Mouse (Mus musculus): Measurements from ENCODE around the gene Gpatch2l. TPM values are rescaled to one million over a fixed set of nuclear protein-coding genes. Genes with fewer than 3 reads are reported as not detected.

The Gpatch2l gene
- polyA plus RNA-seq, 1 experiment from 2014 or later = 11.5 TPM

DNA sequence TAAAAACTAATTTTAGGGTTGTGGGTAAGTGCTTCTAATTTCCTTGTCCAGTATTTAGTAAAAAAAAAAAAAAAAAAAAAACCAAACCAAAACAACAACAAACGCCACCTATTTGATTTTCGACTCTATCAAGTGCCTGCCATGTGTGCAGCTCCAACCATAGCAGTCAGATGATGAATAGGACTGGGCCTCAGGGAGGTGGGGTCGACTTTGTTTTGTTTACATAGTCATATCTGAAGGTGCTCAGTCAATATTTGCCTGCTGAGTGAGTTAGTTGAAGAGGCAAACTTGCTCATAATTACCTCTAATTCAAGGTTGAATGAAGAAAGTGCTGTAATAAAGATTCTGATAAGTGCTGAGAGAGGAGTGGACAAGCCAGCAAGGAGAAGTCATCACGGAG lies 7.4 kb upstream of the Gpatch2l start:
- Histone ChIP-seq H3K4me2 (replicated peaks) (no peak overlapping the region), H3K27ac (no peak overlapping the region), H3K9me3 (no peaks in the 10 kb centered on the region), H3K27me3 (replicated peaks) (no peaks in the 10 kb centered on the region), H3K9ac (no peak overlapping the region), H3K4me3 (replicated peaks) (no peak overlapping the region), H3K4me1 (replicated peaks) (no peaks in the 10 kb centered on the region), H3K36me3 (no peaks in the 10 kb centered on the region)
- 41% methylated on average over 4 of the region's 4 CpGs for WGBS
- peak; percentile 92 for ATAC-seq

DNA sequence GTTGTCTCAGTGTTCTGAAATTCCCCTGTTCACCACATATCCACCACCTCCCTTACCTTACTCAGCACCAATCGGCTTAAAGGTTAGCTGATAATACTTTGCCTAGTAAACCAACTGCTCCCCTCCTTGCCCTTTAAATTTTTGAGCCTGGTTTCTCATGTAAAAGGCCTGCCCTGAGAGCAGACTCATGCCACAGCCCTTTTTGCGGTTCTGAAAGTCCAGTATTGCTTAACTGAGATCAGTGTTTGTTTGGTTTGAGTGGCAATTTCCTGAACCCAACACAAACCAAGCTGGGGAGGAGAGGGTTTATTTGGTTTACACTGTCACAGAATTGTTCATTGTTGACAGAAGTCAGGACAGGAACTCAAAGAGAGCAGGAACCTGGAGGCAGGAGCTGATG lies 2.9 kb upstream of the Gpatch2l start:
- 76% methylated on average over 2 of the region's 2 CpGs for WGBS
- Histone ChIP-seq H3K27me3 (replicated peaks) (no peaks in the 10 kb centered on the region), H3K36me3 (no peaks in the 10 kb centered on the region), H3K4me3 (replicated peaks) (no peak overlapping the region), H3K27ac (no peak overlapping the region), H3K9ac (no peak overlapping the region), H3K4me2 (replicated peaks) (no peak overlapping the region), H3K4me1 (replicated peaks) (0 out of 2 replicates have a peak, but pooled peaks cover 4% of the 10 kb centered on the region), H3K9me3 (no peaks in the 10 kb centered on the region)
- no peak for ATAC-seq

DNA sequence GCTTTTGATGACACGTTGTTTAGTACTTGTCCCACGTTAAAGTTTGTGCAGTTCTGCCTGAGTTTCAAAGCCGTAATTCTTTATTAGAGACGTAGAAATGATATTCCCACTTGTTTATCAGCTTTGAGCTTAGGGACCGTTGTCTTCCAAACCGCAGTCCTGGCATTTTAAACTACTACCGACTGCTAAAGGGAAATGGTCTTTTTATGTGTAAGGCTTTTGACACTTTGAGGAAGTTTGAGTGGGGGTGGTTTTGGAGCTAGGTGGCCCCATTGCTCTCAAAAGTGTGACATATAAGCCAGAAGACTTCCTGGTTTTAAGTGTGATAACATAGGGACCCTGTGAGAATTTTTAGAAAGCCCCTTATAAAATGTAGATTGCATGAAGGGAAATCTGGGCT lies 905 bp downstream of the Gpatch2l start:
- H3K27me3 ChIP-seq (replicated peaks) = no peaks in the 10 kb centered on the region
- H3K9ac ChIP-seq = peak overlapping the region; percentile 84
- H3K36me3 ChIP-seq = 0 out of 2 replicates have a peak, but pooled peaks cover 2% of the 10 kb centered on the region
- no peaks in the 10 kb centered on the region for H3K9me3 ChIP-seq
- H3K27ac ChIP-seq = no peak overlapping the region
- ATAC-seq = no peak
- peak overlapping the region; percentile 72 for H3K4me2 ChIP-seq (replicated peaks)
- 10% methylated on average over 7 of the region's 7 CpGs for WGBS
- H3K4me1 ChIP-seq (replicated peaks) = 0 out of 2 replicates have a peak, but pooled peaks cover 9% of the 10 kb centered on the region
- H3K4me3 ChIP-seq (replicated peaks) = peak overlapping the region; percentile 86

DNA sequence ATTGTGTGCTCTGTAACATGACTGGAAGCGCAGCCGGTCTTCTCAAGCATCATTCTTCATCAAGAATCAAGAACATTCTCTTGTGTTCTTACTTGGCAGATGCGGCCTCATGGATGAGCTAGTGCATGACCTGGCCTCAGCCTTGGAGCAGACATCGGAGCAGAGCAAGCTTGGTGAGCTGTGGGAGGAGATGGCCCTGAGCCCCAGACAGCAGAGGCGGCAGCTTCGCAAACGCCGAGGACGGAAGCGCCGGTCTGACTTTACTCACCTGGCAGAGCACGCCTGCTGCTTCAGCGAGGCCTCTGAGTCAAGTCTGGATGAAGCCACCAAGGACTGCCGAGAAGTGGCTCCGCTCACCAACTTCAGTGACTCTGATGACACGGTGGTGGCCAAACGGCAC lies 2.3 kb downstream of the Gpatch2l start:
- H3K9ac ChIP-seq = no peak overlapping the region
- H3K27me3 ChIP-seq (replicated peaks) = no peaks in the 10 kb centered on the region
- H3K36me3 ChIP-seq = 0 out of 2 replicates have a peak, but pooled peaks cover 2% of the 10 kb centered on the region
- H3K4me2 ChIP-seq (replicated peaks) = no peak overlapping the region
- no peak for ATAC-seq
- H3K4me3 ChIP-seq (replicated peaks) = no peak overlapping the region
- WGBS = 92% methylated on average over 17 of the region's 17 CpGs
- no peaks in the 10 kb centered on the region for H3K9me3 ChIP-seq
- H3K4me1 ChIP-seq (replicated peaks) = 0 out of 2 replicates have a peak, but pooled peaks cover 9% of the 10 kb centered on the region
- no peak overlapping the region for H3K27ac ChIP-seq

DNA sequence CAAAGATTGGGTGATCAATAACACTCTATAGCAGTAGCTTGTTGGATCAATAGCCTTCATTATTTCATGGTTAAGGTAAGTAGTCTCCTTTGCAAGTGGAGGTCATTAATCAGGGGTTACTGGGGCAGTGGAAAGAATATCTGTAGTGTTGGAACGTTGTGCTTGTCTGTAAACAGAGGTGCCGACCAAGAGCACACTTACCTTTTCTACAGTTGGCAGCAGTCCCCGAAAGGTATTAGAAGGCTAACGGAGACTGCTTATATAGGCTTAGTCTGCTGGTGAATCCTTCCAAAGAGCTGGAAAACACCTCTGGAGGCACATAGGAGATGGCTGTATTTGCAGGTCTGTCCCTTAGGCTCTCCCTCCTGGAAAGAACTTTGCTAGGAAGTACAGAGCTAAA lies 8.5 kb downstream of the Gpatch2l start:
- H3K9ac ChIP-seq = no peak overlapping the region
- 0 out of 2 replicates have a peak, but pooled peaks cover 5% of the 10 kb centered on the region for H3K36me3 ChIP-seq
- WGBS = 65% methylated on average over 4 of the region's 4 CpGs
- H3K4me1 ChIP-seq (replicated peaks) = peaks cover 3% of the 10 kb centered on the region; the same call in 1 of the 2 replicates
- no peak overlapping the region for H3K4me2 ChIP-seq (replicated peaks)
- ATAC-seq = no peak
- H3K27me3 ChIP-seq (replicated peaks) = no peaks in the 10 kb centered on the region
- H3K9me3 ChIP-seq = no peaks in the 10 kb centered on the region
- H3K27ac ChIP-seq = no peak overlapping the region
- H3K4me3 ChIP-seq (replicated peaks) = no peak overlapping the region

DNA sequence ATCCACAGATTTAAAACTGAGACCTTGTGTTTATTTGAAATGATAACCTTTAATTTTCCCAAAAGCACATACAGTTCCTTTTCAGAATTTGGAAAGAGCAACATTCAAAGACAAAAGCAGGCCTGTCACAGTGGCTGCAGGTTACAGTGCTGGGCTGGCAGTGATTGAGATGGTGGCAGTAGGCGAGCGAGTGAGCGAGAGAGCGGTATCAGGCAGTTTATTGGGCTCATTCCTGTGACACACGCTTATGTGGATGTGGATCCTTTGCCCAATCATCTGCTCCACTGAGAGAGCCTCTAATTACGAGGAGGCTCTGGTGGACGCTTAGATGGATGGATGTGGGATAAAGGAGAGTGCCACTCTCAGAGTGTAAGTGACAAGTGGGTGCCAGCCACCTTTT lies 13.3 kb downstream of the Gpatch2l start:
- H3K9me3 ChIP-seq = no peaks in the 10 kb centered on the region
- no peak overlapping the region for H3K9ac ChIP-seq
- no peaks in the 10 kb centered on the region; the same call in 1 of the 2 replicates for H3K4me1 ChIP-seq (replicated peaks)
- WGBS = 85% methylated on average over 7 of the region's 7 CpGs
- H3K36me3 ChIP-seq = peaks cover 4% of the 10 kb centered on the region; the same call in 1 of the 2 replicates
- H3K4me2 ChIP-seq (replicated peaks) = no peak overlapping the region
- no peak for ATAC-seq
- H3K27ac ChIP-seq = no peak overlapping the region
- no peak overlapping the region for H3K4me3 ChIP-seq (replicated peaks)
- no peaks in the 10 kb centered on the region for H3K27me3 ChIP-seq (replicated peaks)

DNA sequence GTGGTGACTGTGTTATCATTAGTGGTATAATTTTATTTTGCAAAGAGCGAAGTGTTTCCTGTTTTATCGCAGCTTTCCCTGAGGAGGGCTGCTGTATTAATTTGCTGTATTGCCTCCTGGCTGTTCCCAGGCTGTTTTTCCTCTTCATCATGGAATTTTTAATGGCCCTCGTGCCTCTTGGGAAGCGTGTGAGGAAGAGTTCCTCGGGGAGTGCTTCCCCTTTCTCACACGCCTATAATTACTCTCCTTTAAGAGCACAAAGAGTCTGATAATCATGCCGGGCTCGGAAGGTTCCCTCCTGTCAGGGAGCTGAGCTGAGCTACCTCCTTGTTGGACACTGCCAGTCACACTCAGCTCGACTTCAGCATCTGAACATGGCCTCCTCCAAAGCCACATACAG lies 30.0 kb downstream of the Gpatch2l start:
- 78% methylated on average over 9 of the region's 9 CpGs for WGBS

DNA sequence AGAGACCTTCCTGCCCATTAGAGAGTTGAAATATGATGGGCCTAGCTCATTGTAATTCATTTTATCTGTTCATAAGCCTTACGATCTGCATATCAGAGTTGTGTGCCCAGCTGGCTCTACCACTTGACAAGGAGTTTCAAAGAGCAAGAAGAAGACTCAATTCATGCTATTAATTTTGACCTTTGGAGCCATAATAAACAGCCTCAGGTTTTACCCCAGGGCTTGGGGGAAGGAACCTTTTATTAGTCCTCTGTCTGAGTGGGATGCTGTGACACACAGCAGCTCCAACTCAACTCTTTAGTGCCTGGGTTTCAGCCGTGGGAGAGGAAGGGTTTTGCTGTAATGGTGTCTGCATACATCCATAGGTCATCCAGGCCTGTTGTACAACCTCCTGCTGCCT lies 32.6 kb downstream of the Gpatch2l start:
- Histone ChIP-seq H3K9me3 (no peaks in the 10 kb centered on the region), H3K36me3 (no peaks in the 10 kb centered on the region), H3K9ac (no peak overlapping the region), H3K4me3 (replicated peaks) (no peak overlapping the region), H3K27ac (no peak overlapping the region), H3K27me3 (replicated peaks) (no peaks in the 10 kb centered on the region), H3K4me2 (replicated peaks) (no peak overlapping the region), H3K4me1 (replicated peaks) (peaks cover 7% of the 10 kb centered on the region)
- 39% methylated on average over 2 of the region's 2 CpGs for WGBS
- ATAC-seq = peak; percentile 55

More for the DNA sequence above, 30.0 kb downstream of the Gpatch2l start:
- Histone ChIP-seq H3K4me1 (replicated peaks) (peaks cover 4% of the 10 kb centered on the region; the same call in 1 of the 2 replicates), H3K4me3 (replicated peaks) (no peak overlapping the region), H3K9ac (no peak overlapping the region), H3K9me3 (no peaks in the 10 kb centered on the region), H3K36me3 (peaks cover 3% of the 10 kb centered on the region; the same call in 1 of the 2 replicates), H3K27me3 (replicated peaks) (no peaks in the 10 kb centered on the region), H3K4me2 (replicated peaks) (no peak overlapping the region), H3K27ac (no peak overlapping the region)
- no peak for ATAC-seq

DNA sequence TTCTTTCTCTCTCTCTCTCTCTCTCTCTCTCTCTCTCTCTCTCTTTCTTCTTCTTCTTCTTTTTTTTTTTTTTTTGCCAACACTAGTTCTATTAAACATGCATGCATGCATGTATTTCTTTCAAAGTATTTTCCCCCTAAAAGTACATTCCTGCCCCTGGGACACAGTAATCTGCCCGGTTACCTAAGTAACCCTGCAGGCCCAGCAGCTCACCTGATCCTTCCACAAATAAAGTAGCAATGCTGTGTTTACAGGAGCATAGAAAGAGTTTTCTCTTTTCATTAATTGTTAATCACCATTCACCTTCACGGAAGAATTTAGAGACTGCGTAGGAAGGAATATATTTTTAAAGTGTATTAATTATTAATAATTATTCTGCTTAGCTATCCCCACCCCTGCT lies 34.1 kb downstream of the Gpatch2l start:
- Histone ChIP-seq H3K9me3 (no peaks in the 10 kb centered on the region), H3K27me3 (replicated peaks) (no peaks in the 10 kb centered on the region), H3K4me3 (replicated peaks) (no peak overlapping the region), H3K4me1 (replicated peaks) (peaks cover 7% of the 10 kb centered on the region), H3K27ac (no peak overlapping the region), H3K9ac (no peak overlapping the region), H3K4me2 (replicated peaks) (no peak overlapping the region), H3K36me3 (no peaks in the 10 kb centered on the region)
- WGBS = 69% methylated on average over 3 of the region's 3 CpGs
- ATAC-seq = no peak

DNA sequence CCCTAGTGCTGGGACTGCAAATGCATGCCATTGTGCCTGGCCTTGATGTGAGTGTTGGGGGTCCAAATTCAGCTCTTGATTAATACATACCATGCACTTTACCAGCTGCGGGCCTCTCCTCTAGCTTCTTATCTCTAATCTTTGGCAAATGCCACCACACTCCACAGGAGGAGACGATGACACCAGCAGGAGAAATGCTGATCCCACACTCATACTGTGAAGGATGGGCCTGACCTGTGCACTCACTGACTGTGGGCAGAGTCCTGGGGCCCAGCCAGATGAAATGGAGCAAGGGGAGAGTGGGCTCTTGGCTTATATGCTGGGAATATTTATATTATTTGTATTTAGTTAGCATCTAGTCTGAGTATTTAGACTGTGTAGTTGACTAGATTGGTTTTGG lies 34.8 kb downstream of the Gpatch2l start:
- ATAC-seq = 0 out of 2 replicates have a peak, but pooled peaks have one; percentile 40
- Histone ChIP-seq H3K4me1 (replicated peaks) (peaks cover 7% of the 10 kb centered on the region), H3K9me3 (no peaks in the 10 kb centered on the region), H3K27me3 (replicated peaks) (no peaks in the 10 kb centered on the region), H3K9ac (no peak overlapping the region), H3K4me3 (replicated peaks) (no peak overlapping the region), H3K27ac (no peak overlapping the region), H3K4me2 (replicated peaks) (no peak overlapping the region), H3K36me3 (no peaks in the 10 kb centered on the region)
- WGBS = 70% methylated on average over 2 of the region's 2 CpGs

DNA sequence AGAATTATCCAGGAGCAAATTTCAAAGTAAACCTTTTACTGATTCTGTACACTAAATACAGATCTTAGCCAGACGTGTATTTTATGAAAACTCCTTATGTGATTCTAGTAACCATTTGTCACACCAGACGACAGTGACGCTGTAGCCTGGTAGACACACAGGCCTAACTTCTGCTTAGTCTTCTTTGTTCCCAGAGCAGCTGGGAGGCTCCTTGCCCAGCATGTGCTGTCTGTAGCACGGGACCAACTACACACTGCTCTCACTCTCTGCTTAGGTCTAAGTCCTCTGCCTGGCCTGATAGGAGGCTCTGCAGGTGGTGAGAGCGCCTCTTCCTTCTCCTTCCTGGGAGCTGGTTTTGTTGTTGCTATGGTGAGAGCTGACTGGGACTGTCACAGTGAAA lies 35.2 kb downstream of the Gpatch2l start:
- no peaks in the 10 kb centered on the region for H3K36me3 ChIP-seq
- no peak overlapping the region for H3K9ac ChIP-seq
- peaks cover 7% of the 10 kb centered on the region for H3K4me1 ChIP-seq (replicated peaks)
- no peaks in the 10 kb centered on the region for H3K9me3 ChIP-seq
- ATAC-seq = peak; percentile 88
- 60% methylated on average over 5 of the region's 5 CpGs for WGBS
- no peaks in the 10 kb centered on the region for H3K27me3 ChIP-seq (replicated peaks)
- no peak overlapping the region for H3K4me3 ChIP-seq (replicated peaks)
- H3K4me2 ChIP-seq (replicated peaks) = no peak overlapping the region
- H3K27ac ChIP-seq = no peak overlapping the region

DNA sequence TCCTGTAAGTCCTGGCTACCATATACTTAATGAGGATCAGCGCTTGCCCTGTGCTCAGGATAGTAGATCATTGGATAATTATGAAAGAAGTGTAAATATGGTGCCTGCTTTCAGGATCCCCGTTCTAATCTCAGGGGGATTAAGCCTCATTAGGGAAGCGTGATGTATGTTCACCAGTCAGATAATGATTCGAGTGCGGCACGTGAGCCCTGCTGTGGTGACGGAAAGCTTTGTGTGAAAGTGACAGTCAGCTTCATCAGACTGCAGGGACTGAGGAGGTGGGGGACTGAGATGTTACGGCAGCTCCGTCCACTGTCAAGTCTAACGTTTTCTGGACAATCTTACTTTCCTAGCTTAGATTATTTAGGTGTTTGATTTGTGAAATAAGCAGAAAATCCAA lies 38.3 kb downstream of the Gpatch2l start:
- peaks cover 7% of the 10 kb centered on the region for H3K4me1 ChIP-seq (replicated peaks)
- no peaks in the 10 kb centered on the region for H3K27me3 ChIP-seq (replicated peaks)
- ATAC-seq = no peak
- no peak overlapping the region for H3K9ac ChIP-seq
- H3K9me3 ChIP-seq = no peaks in the 10 kb centered on the region
- H3K36me3 ChIP-seq = no peaks in the 10 kb centered on the region
- no peak overlapping the region for H3K4me3 ChIP-seq (replicated peaks)
- no peak overlapping the region for H3K27ac ChIP-seq
- no peak overlapping the region for H3K4me2 ChIP-seq (replicated peaks)
- 65% methylated on average over 10 of the region's 10 CpGs for WGBS

DNA sequence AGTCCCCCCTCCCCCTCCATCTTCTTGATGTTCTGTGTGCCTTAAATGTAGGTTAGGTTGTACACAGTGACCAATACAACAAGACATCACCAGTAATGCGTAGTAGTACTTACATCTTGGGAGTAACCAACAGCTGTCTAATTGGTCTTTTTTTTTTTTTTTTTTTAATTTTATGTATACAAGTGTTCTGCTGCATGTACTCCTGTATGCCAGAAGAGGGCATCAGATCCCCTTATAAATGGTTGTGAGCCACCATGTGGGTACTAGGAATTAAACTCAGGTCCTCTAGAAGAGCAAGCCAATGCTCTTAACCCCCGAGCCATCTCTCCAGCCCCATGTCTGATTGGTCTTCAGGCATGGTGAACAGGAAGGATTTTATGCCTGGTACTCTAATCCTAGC lies 44.0 kb downstream of the Gpatch2l start:
- H3K9ac ChIP-seq = no peak overlapping the region
- H3K27me3 ChIP-seq (replicated peaks) = no peaks in the 10 kb centered on the region
- no peaks in the 10 kb centered on the region for H3K4me1 ChIP-seq (replicated peaks)
- H3K9me3 ChIP-seq = no peaks in the 10 kb centered on the region
- no peak for ATAC-seq
- H3K4me2 ChIP-seq (replicated peaks) = no peak overlapping the region
- no peak overlapping the region for H3K27ac ChIP-seq
- H3K36me3 ChIP-seq = no peaks in the 10 kb centered on the region
- no peak overlapping the region for H3K4me3 ChIP-seq (replicated peaks)
- 93% methylated on average over 2 of the region's 2 CpGs for WGBS
